Mouse (Mus musculus) kidney, postnatal 25 days (tissue): ENCODE measurements at regions not wholly inside any gene's neighbourhood (a gene's known extent, or its start where the extent isn't known, plus 50 kb on each side); places are given as distances from the start of the nearest gene placed in this dataset.
"Not testable (repeated sequence)": the region's sequence is repeated elsewhere in the genome, so short reads cannot be mapped to it uniquely, and the experiment has no call there.

Experiments used
- DNase-seq, 2 experiments: peaks; one replicate each; pipeline ENCODE4 v3.0.0; 2021; ENCODE audit warnings: mixed read lengths in 2 of 2

DNA sequence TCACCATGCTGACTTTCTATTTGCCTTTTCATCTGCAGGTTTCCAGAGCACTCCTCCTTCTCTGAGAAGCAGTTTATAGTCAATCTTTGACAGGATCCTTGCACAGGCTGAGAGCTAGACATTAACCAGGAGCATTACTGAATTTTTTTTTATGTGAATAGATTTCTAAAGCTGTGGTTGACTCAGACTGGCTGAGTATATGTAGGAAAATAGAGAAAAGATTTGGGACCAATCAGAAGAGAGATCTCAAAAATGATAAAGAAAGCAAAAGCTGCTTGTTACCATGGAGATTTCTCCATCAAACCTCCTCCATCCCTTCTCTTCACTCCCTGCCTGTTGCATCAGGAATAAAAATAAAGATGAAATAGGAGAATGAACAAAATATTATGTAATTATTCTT is 731.2 kb upstream of the Ndn start:
- no peak for DNase-seq

DNA sequence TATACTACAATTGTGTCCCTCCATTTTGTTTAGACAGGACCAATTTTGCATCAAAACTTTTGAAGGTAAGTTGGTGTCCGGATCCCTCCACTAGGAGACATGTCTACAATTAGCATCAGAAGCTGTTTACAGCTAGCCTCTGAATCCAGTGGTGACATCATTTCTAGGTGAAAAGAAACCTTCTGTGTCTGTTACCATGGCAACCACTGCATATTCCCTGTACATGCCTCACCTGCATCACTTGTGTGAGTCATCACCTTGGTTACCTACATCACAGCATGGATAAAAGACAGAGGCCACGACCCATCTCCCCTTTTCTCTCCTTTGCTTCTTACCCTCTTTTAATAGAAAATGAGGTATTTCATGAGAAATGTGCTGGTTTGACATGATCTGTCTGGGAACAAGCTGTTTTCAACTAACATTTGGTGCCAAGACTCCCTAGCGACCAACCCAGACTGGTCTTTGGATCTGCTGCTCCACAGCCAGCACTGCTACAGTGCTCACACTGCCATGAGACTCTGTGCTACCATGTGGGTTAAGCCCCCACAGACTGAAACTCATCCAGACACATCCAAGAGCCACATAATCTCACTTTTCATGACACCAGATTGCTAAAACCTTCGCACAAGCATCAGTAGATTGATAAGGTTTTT is 701.4 kb upstream of the Ndn start:
- no peak for DNase-seq

DNA sequence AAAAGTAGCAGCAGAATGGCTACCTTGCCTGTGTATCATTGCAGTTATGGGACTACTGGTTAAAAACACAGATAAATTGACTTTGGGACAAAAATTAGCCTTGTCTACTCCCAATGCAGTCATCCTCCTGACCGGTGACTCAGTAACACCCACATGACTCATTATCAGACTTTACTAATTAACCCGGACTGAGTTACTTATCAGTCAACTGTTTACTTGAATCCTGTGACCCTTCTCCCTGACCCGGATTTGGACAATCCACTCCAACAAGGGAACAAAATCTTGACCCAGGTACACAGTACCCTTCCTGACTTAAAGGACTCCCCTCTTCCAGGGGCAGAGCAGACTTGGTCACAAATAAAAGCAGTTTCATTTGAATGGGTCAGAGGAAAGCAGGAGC is 688.3 kb upstream of the Ndn start:
- peak in 1 of 2 experiments; percentile 3 for DNase-seq

DNA sequence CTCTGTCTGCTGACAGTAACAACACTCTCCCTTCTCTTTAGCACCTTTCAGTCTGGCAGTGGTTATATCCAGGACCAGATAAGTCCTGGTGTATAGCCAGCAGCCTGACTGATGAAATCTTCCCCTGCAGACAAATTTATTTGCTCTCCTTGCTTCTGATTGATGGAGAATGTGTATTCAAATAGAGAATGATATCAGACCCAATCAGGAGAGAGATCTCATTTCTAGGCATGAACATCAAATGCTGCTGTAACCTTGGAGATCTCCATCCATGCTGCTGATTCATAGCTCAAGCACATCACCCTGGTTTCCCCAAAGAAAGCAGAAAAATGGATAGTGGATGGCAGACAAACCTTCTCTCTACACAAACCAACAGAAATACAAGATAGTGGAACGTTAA is 663.3 kb upstream of the Ndn start:
- no peak for DNase-seq

DNA sequence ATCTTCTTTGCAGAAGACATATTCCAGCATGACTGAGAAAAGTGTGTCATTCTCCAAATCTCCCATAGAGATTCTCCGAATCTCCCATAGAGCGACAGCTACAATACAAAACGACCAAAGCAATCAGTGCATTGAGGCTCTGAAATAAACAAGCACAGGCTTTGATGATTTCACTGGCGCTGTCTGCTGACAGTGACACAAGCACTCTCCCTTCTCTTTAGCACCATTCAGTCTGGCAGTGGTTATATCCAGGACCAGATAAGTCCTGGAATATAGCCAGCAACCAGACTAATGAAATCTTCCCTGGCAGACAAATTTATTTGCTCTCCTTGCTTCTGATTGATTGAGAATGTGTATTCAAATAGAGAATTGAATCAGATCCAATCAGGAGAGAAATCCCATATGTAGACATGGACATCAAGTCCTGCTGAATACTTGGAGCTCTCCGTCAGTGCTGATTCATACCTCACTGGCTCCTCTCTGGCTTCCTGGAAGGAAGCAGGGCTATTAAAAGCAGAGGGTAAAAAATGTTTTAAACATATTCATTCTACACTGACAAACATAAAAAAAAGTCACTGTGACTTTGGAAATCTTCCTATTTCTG is 661.2 kb upstream of the Ndn start:
- DNase-seq = no peak

DNA sequence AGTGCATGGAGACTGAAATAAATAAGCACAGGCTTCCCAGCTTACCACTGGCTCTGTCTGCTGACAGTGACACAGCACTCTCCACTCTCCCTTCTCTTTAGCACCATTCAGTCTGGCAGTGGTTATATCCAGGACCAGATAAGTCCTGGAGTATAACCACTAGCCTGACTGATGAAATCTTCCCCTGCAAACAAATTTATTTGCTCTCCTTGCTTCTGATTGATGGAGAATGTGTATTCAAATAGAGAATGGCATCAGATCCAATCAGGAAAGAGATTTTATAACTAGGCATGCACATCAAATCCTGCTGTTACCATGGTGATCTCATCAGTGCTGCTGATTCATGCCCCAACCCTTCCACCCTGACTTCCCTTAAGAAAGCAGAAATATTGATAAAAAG is 620.2 kb upstream of the Ndn start:
- DNase-seq = no peak

DNA sequence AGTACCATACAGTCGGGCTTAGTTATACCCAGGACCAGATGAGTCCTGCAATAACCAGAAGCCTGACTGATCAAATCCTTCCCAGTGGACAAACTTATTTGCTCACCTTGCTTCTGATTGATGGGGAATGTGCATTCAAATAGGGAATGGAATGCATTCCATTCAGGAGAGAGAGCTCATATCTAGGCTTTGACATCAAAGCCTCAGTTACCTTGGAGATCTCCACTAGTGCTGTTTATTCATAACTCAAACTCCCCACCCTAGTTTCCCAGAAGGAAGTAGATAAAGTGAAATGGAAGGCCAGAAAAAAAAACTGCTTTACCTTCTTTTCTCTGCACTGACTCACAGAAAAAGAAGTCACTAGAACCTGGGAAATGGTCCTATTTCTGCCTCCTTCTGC is 608.9 kb upstream of the Ndn start:
- no peak for DNase-seq

DNA sequence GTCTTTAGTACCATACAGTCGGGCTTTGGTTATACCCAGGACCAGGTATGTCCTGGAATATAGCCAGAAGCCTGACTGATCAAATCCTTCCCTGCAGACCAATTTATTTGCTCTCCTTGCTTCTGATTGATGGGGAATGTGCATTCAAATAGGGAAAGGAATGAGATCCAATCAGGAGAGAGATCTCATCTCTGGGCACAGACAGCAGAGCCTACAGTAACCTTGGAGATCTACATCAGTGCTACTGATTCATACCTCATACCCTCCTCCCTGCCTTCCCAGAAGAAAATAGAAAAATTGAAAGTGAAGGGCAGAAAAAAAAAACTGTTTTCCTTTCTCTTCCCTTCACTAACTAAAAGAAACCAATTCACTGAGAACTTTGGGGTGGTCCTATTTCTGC is 607.0 kb upstream of the Ndn start:
- not testable (repeated sequence) for DNase-seq

DNA sequence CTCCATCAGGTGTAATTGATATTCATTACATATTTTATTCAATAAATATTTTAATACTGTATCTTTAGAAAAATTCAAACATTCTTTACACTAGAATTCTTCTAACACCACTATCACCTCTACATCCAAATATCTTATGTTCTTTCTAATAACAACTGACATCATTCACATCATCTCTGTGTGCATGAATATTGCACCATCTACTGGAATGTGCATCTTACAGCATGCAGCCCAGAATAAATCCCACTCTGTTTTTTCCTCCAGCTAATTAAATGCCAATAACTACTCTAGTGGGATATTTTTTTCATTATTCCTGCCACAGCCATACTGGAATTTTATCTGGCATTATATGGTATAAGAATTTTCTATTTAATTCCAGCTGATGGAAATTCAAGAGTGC is 576.5 kb upstream of the Ndn start:
- no peak for DNase-seq

DNA sequence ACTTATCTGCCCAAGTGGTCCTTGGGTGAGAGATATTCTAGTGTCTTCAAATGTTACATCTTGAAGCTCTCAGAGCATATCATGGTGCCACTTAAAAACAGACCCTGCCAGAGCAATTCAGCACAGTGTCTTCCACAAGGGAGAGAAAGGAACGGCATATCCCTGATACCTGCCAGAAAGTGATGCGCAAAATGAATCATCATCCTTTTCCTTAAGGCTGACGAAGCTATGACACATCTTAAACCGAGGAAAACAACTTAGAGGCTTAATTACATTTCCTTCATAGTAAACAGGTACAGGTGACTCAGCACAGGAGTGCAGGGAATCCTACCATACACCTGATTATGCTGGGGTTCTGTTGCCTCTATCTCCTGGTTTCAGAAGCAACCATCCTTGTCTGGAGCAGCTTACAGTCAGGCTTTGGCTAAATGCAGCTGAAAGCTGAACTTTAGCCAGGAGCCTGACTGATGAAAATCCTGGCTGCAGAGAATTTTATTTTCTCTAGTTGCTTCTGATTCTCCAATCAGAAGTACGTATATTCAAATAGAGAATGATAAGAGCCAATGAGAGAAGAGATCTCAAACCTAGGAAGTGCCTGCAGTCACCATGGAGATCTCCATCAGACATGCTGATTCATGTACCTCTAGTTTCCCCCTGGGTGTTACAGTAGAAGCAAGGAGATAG is 556.1 kb upstream of the Ndn start:
- DNase-seq = no peak

DNA sequence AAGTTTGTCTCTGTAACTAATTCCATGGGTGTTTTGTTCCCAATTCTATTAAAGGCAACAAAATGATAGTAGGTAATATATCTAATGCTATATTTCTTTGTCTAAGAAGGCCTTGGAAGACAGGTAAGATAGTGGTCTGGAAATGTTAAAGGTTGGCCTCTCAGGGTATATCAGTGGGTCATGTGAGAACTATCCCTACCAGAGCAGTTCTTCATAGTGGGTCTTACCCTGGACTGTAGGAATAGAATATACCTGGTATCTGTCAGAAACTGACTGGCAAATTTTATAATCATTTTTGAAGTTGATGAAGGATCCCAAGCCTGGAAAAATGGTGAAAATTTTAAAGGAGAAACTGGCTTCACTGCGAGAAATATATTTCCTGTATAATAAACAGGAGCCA is 509.5 kb upstream of the Ndn start:
- DNase-seq = no peak

DNA sequence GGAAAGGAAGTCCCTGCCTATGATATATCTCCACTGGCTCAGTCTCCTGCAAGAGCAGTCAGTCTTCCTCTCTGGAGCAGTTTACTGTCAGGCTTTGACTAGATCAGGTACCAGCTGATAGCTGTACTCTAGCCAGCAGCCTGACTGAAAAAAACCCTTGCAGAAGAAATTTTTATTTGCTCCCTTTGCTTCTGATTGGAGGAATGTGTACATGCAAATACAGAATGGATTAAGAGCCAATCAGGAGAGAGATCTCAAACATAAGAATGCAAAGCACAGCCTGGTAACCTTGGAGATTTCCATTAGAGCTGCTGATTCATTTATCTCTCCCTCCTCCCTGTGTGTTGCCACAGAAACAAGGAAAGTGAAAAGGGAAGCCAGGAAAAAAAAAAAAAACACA is 509.1 kb upstream of the Ndn start:
- DNase-seq = no peak

DNA sequence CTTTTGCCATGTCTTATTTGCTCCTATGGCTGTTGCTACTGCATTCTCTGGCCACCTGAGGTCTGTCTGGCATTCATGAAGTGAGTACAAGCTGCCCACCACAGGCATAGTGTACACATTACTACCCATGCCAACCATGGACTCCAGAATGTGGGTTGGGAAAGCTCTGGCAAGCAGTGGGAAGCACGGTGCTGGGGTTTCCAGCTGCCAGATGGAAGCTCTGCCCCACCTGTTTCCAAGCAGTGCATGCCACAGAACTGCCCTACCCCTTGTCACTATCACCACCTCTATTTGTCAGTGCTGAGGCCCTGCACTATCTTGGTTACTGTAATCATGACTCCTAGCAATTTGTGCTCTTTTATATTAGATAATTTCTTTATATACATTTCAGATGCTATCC is 494.4 kb upstream of the Ndn start:
- no peak for DNase-seq

DNA sequence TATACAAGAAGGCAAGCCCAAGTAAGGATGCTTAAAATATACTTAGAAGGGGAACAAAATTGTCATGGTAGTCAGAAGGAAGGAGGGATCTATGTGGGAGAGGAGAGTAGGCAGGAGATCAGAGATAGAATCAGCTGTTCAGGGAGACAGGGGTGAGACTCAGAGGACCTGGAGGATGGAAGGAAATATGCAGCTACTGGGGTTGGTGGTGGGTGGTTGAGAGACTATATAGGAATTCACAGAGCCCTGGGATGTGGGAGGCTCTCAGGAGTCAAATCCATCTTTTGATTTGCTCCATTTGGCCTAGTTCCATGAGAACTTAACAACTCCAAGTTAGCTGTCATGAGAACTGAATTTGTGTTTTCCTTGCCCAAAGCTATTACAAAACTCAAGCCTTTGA is 481.9 kb upstream of the Ndn start:
- DNase-seq = no peak

DNA sequence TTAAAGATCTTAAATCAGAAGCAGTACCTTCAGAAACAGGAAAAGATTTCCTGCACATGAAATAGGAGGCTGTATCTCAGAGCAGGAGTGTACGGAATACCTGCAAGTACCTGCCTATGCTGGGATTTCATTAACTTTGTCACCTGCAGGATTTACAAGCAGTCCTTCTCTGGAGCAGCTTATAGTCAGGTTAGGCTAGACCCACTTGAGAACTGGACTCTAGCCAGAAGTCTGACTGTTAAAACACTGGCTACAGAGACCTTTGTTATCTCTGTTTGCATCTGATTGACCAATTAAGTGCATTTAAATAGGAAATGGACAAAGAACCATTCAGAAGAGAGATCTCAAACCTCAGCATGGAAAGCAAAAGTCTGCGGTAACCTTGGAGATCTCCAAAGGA is 480.0 kb upstream of the Ndn start:
- no peak for DNase-seq

DNA sequence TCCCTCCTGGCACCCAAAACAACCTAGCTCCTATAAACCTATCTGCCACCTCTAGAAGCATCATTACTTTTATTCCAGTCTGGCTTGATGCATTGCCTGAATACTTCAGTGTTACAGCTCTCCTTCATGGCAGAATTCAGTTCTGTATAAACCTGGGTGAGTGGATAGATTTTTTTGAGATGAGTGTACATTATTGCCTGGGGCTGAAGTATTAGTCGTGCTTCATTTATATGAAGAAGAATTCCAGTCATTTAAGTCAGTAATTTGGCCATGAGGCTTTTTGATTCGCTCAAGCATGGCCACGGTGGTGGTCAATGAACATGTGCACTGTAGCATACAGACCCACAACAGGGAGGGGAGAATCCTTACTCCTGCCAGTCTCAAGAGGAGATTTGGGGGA is 470.1 kb upstream of the Ndn start:
- DNase-seq = no peak

DNA sequence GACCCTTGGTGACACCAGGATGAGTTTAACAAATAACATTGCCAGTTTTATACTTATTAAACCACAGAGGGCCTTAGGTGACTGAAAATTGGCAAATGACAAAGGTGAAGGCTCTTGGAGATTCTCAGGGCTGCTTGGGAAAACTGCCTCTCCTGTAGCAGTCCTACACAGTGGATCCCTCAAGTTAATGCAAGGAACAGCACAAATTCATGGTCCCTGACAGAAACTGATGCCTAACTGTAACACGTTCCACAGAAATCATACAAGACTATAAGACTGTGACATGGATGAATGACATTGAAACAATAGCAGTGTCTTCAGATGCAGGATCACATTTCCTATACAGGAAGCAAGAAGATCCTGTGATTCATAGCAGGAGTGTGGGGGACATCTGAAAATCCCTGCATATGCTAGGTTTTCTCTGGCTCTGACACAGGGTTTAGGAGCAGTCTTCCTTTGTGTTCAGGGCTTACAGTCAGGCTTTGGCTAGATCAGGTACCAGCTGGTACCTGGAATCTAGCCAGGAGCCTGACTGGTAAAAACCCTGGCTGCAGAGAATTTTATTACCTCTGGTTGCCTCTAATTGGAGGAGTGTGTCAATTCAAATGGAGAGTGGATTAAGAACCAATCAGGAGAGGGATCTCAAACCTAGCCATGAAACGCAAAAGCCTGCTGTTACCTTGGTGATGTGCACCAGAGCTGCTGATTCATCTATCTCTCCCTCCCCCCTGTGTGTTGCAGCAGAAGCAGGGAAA is 468.9 kb upstream of the Ndn start:
- peak in 1 of 2 experiments; percentile 26 for DNase-seq

DNA sequence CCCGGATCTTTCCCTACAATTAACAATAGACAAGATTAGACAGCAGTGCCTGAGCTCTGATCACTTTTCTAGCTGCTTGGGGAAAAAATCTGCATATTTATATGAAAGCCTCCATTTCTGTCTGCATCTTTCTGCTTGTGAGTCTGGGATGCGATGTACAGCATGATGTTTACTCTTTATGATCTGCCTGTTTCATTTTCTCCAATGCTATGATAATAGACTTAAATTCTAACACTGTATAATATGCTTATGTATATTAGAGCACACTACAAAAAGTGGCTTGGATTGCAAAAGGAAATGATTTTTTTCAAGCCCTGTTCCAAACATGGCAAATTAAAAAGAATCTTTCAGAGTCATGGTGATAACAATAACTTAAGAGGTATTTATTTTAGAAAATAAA is 468.3 kb upstream of the Ndn start:
- no peak for DNase-seq

DNA sequence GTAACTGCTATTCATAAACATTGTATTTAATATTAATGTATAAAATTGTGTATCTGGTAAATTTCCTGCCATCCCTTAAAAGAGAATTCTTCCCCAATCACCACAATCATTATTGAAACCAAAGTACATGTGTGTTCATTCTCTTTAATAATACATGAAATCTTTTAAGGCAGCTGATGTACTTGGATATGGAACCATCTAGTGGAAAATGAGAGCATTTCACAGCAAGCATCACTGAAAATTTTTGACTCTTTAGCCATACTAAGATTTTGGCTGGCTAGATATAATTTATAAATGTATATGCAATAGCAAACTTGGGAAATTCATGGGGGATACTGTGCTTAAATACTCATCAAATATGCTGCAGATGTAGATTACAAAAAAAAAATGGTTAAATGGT is 467.8 kb upstream of the Ndn start:
- no peak for DNase-seq
